Mouse (Mus musculus): ENCODE results near the gene Uroc1. TPM values are rescaled to one million over a fixed set of nuclear protein-coding genes. Genes with fewer than 3 reads are reported as not detected.

The Uroc1 gene
- total RNA-seq, 2 experiments from 2014 or later, result not detected

- no peak for DNase-seq (ENCODE audit: low spot score in 2 of 2)
- intact Hi-C loops (cut with DNase I), result no loop called here
Measured at GRCm38 (mm10) chr6:90411926-90412325, 78.8 kb downstream of the Uroc1 start.

Other genes starting within 250 kb of the Uroc1 start
- gene Vmn1r50, start 231.9 kb upstream of the Uroc1 start, total RNA-seq (2021), result not detected
- gene Vmn1r51, start 210.7 kb upstream of the Uroc1 start, total RNA-seq (2021), result not detected
- gene Vmn1r52, start 158.5 kb upstream of the Uroc1 start, total RNA-seq (2021), result not detected
- not detected for gene V1ra8, start 130.5 kb upstream of the Uroc1 start, total RNA-seq (2021)
- gene Vmn1r53, start 108.8 kb upstream of the Uroc1 start, total RNA-seq (2021), result not detected
- not detected for gene Vmn1r54, start 87.0 kb upstream of the Uroc1 start, total RNA-seq (2021)
- not detected for gene BC048671, start 32.1 kb upstream of the Uroc1 start, total RNA-seq (2021)
- gene Chst13, start 8.1 kb upstream of the Uroc1 start, total RNA-seq (2021), result not detected
- 10 to 100 TPM; 23.3 to 24.1 TPM for gene Zxdc, start 36.2 kb downstream of the Uroc1 start, total RNA-seq (2021)
- gene Cfap100, start 95.5 kb downstream of the Uroc1 start, total RNA-seq (2021), result 1 to 10 TPM; 3.2 to 4.0 TPM
- 10 to 100 TPM; 18.9 to 27.7 TPM for gene Klf15, start 129.3 kb downstream of the Uroc1 start, total RNA-seq (2021)
- gene Aldh1l1, start 153.1 kb downstream of the Uroc1 start, total RNA-seq (2021), result 10 to 100 TPM; 61.4 to 65.8 TPM

Data from left cerebral cortex, postnatal 14 days (tissue).